Mouse (Mus musculus) limb, embryonic 10.5 days (tissue): ENCODE results near the gene Zfp968. TPM values are rescaled to one million over a fixed set of nuclear protein-coding genes. Genes with fewer than 3 reads are reported as not detected.
"Not testable (repeated sequence)": the region's sequence is repeated elsewhere in the genome, so short reads cannot be mapped to it uniquely, and the experiment has no call there.

ENCODE experiments used
- DNase-seq: peaks from one replicate; pipeline ENCODE4 v3.0.0-alpha.2; 2017; ENCODE audit warnings: low spot score
- H3K27ac ChIP-seq: fragments of 300-500 bp; sonication (generic); 2 replicates; pipeline ENCODE4 v1.5.1; 2016; ENCODE audit warnings: mild to moderate bottlenecking
- H3K27me3 ChIP-seq: fragments of 300-500 bp; sonication (generic); 2 replicates; pipeline ENCODE4 v1.6.1; 2016; ENCODE audit warnings: low read depth, mild to moderate bottlenecking; ENCODE audit not compliant: poor library complexity, severe bottlenecking
- H3K36me3 ChIP-seq: fragments of 300-500 bp; sonication (generic); 2 replicates; pipeline ENCODE4 v1.6.1; 2016; ENCODE audit warnings: mild to moderate bottlenecking, moderate library complexity
- H3K4me1 ChIP-seq: fragments of 300-500 bp; sonication (generic); 2 replicates; pipeline ENCODE4 v1.6.1; 2016
- H3K4me3 ChIP-seq: fragments of 300-500 bp; sonication (generic); 2 replicates; pipeline ENCODE4 v1.5.1; 2016; ENCODE audit warnings: mild to moderate bottlenecking, moderate library complexity
- H3K9me3 ChIP-seq: fragments of 300-500 bp; sonication (generic); replicated peaks from 2 replicates; pipeline ENCODE4 v1.6.1; 2016; ENCODE audit warnings: mild to moderate bottlenecking
- WGBS: fragments of 180-500 bp; shearing (Covaris S2); methylation state at CpG from one replicate; pipeline ENCODE4 v1.1.7; 2016; 5-methylcytosine and 5-hydroxymethylcytosine counted together
- polyA plus RNA-seq: library from polyadenylated mRNA; unstranded; fragments of >200 nt; fragmentation: Nextera tagmentation; extraction: Ambion mirVana; gene quantifications from 2 replicates; pipeline ENCODE4 v1.2.1, GENCODE M21; 2016

The Zfp968 gene
- 4.9 and 5.3 TPM in 2 replicates for polyA plus RNA-seq

DNA sequence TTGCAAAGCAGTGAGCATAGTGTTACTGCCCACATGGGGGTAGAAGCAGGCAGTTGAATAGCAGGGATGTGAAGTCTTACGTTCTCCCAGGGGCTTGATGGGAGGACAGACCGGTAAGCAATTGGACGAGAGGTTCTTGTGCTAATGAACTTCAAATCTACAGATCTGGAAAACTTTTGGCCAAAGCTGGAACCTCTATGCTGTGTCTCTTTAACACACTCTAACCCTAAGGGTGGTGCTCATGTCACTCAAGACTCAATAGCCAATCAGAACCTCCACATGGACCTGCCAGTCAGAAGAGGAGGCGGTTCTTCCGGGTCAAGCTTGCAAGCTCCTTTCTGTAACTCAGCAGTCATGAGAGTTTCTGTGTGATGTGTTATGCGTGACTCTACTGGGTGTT lies at the start of gene Zfp968:
Gene Zfp968 (plus strand): TSS at position 301 of the 400 bp plus-strand sequence.
- DNase-seq, H3K4me1 ChIP-seq, H3K27ac ChIP-seq, H3K36me3 ChIP-seq, H3K27me3 ChIP-seq, H3K4me3 ChIP-seq, H3K9me3 ChIP-seq: not testable (repeated sequence)
- WGBS: no CpG with 5 or more reads among the region's 6 CpGs

DNA sequence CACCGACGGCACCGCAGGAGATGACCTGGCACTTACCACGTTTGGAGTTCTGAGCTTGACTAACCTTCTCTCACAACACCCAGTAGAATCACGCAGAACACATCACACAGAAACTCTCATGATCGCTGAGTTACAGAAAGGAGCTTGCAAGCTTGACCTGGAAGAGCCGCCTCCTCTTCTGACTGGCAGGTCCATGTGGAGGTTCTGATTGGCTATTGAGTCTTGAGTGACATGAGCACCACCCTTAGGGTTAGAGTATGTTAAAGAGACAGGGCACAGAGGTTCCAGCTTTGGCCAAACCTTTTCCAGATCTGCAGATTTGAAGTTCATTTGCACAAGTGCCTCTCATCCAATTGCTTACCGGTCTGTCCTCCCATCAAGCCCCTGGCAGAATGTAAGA lies 34.1 kb upstream of the Zfp968 start, which contains the start of gene Gm4631:
Gene Gm4631 (minus strand): TSS at position 101 of the 400 bp plus-strand sequence.
- not testable (repeated sequence) for DNase-seq, H3K27ac ChIP-seq, H3K4me3 ChIP-seq, H3K27me3 ChIP-seq, H3K4me1 ChIP-seq, H3K9me3 ChIP-seq, H3K36me3 ChIP-seq
- WGBS: no CpG with 5 or more reads among the region's 8 CpGs

Other genes starting within 250 kb of the Zfp968 start
- gene Gm14399, start 230.4 kb upstream of the Zfp968 start, polyA plus RNA-seq: 4.9 and 6.2 TPM in 2 replicates
- 0.83 and 1.2 TPM in 2 replicates for gene Gm14443, start 196.6 kb upstream of the Zfp968 start, polyA plus RNA-seq
- gene Gm14391, start 165.5 kb upstream of the Zfp968 start, polyA plus RNA-seq: 5.8 and 6.7 TPM in 2 replicates
- gene Gm14440, start 97.3 kb upstream of the Zfp968 start, polyA plus RNA-seq: 4.5 and 4.6 TPM in 2 replicates
- gene Gm4631, start 34.2 kb upstream of the Zfp968 start, polyA plus RNA-seq: 18.8 and 21.4 TPM in 2 replicates
- 19.9 and 24.8 TPM in 2 replicates for gene Gm4724, start 63.4 kb downstream of the Zfp968 start, polyA plus RNA-seq
- gene Zfp965, start 97.5 kb downstream of the Zfp968 start, polyA plus RNA-seq: 2.1 and 5.1 TPM in 2 replicates